Mouse (Mus musculus): ENCODE measurements at regions not wholly inside any gene's neighbourhood (a gene's known extent, or its start where the extent isn't known, plus 50 kb on each side); places are given as distances from the start of the nearest gene placed in this dataset.

- Histone ChIP-seq H3K27ac (ENCODE audit: control insufficient read depth, insufficient read depth, low read length) (no peak overlapping the region), H3K36me3 (ENCODE audit: control insufficient read depth, insufficient read depth, low read length) (no peaks in the 10 kb centered on the region), H3K4me3 (ENCODE audit: control insufficient read depth, insufficient read depth, low read length) (no peak overlapping the region), H3K4me1 (replicated peaks; ENCODE audit: control insufficient read depth, insufficient read depth, low read length) (peaks cover 3% of the 10 kb centered on the region), H3K27me3 (ENCODE audit: control insufficient read depth, insufficient read depth, low read length) (no peaks in the 10 kb centered on the region)
- no peak for DNase-seq
- 40% methylated on average over 9 of the region's 9 CpGs for WGBS
- TF ChIP-seq POLR2A (IDR thresholded peaks at IDR 0.05; ENCODE audit: control insufficient read depth, extremely low read depth, insufficient read depth, low read length, poor library complexity) = no peak
- TF ChIP-seq CTCF (IDR thresholded peaks at IDR 0.05; ENCODE audit: borderline replicate concordance, control insufficient read depth, extremely low read depth, insufficient read depth, low read length, poor library complexity) = no peak
Observed at GRCm38 (mm10) chr3:149280807-149281789, 290.7 kb upstream of the Adgrl2 start.

GRCm38 (mm10) chr3:149279338-149279737, 289.0 kb upstream of the Adgrl2 start:
- H3K36me3 ChIP-seq (ENCODE audit: control insufficient read depth, insufficient read depth, low read length) = no peaks in the 10 kb centered on the region
- DNase-seq = no peak
- H3K27me3 ChIP-seq (ENCODE audit: control insufficient read depth, insufficient read depth, low read length) = no peaks in the 10 kb centered on the region
- H3K4me1 ChIP-seq (replicated peaks; ENCODE audit: control insufficient read depth, insufficient read depth, low read length) = peaks cover 3% of the 10 kb centered on the region
- 94% methylated on average over 6 of the region's 6 CpGs for WGBS
- H3K4me3 ChIP-seq (ENCODE audit: control insufficient read depth, insufficient read depth, low read length) = no peak overlapping the region
- H3K27ac ChIP-seq (ENCODE audit: control insufficient read depth, insufficient read depth, low read length) = no peak overlapping the region
- TF ChIP-seq CTCF (IDR thresholded peaks at IDR 0.05; ENCODE audit: borderline replicate concordance, control insufficient read depth, extremely low read depth, insufficient read depth, low read length, poor library complexity) (no peak), POLR2A (IDR thresholded peaks at IDR 0.05; ENCODE audit: control insufficient read depth, extremely low read depth, insufficient read depth, low read length, poor library complexity) (no peak)

- Histone ChIP-seq H3K27me3 (ENCODE audit: control insufficient read depth, insufficient read depth, low read length) (no peaks in the 10 kb centered on the region), H3K36me3 (ENCODE audit: control insufficient read depth, insufficient read depth, low read length) (no peaks in the 10 kb centered on the region), H3K4me1 (replicated peaks; ENCODE audit: control insufficient read depth, insufficient read depth, low read length) (peaks cover 3% of the 10 kb centered on the region), H3K27ac (ENCODE audit: control insufficient read depth, insufficient read depth, low read length) (no peak overlapping the region), H3K4me3 (ENCODE audit: control insufficient read depth, insufficient read depth, low read length) (no peak overlapping the region)
- no peak for DNase-seq
- 22% methylated on average over 3 of the region's 3 CpGs for WGBS
- TF ChIP-seq POLR2A (IDR thresholded peaks at IDR 0.05; ENCODE audit: control insufficient read depth, extremely low read depth, insufficient read depth, low read length, poor library complexity) = no peak
- no peak for TF ChIP-seq CTCF (IDR thresholded peaks at IDR 0.05; ENCODE audit: borderline replicate concordance, control insufficient read depth, extremely low read depth, insufficient read depth, low read length, poor library complexity)
Observed at GRCm38 (mm10) chr3:149277812-149278211, 287.5 kb upstream of the Adgrl2 start.

- TF ChIP-seq POLR2A (IDR thresholded peaks at IDR 0.05; ENCODE audit: control insufficient read depth, extremely low read depth, insufficient read depth, low read length, poor library complexity) = no peak
- TF ChIP-seq CTCF (IDR thresholded peaks at IDR 0.05; ENCODE audit: borderline replicate concordance, control insufficient read depth, extremely low read depth, insufficient read depth, low read length, poor library complexity) = no peak
- no peak for DNase-seq
- Histone ChIP-seq H3K27ac (ENCODE audit: control insufficient read depth, insufficient read depth, low read length) (no peak overlapping the region), H3K4me1 (replicated peaks; ENCODE audit: control insufficient read depth, insufficient read depth, low read length) (no peaks in the 10 kb centered on the region), H3K36me3 (ENCODE audit: control insufficient read depth, insufficient read depth, low read length) (no peaks in the 10 kb centered on the region), H3K4me3 (ENCODE audit: control insufficient read depth, insufficient read depth, low read length) (no peak overlapping the region), H3K27me3 (ENCODE audit: control insufficient read depth, insufficient read depth, low read length) (no peaks in the 10 kb centered on the region)
- 85% methylated on average over 6 of the region's 6 CpGs for WGBS
Observed at GRCm38 (mm10) chr3:149275478-149276132, 285.2 kb upstream of the Adgrl2 start.

GRCm38 (mm10) chr3:149274987-149275386, 284.6 kb upstream of the Adgrl2 start:
- DNase-seq = no peak
- TF ChIP-seq POLR2A (IDR thresholded peaks at IDR 0.05; ENCODE audit: control insufficient read depth, extremely low read depth, insufficient read depth, low read length, poor library complexity) (no peak), CTCF (IDR thresholded peaks at IDR 0.05; ENCODE audit: borderline replicate concordance, control insufficient read depth, extremely low read depth, insufficient read depth, low read length, poor library complexity) (no peak)
- Histone ChIP-seq H3K27ac (ENCODE audit: control insufficient read depth, insufficient read depth, low read length) (no peak overlapping the region), H3K4me1 (replicated peaks; ENCODE audit: control insufficient read depth, insufficient read depth, low read length) (no peaks in the 10 kb centered on the region), H3K4me3 (ENCODE audit: control insufficient read depth, insufficient read depth, low read length) (no peak overlapping the region), H3K36me3 (ENCODE audit: control insufficient read depth, insufficient read depth, low read length) (no peaks in the 10 kb centered on the region), H3K27me3 (ENCODE audit: control insufficient read depth, insufficient read depth, low read length) (no peaks in the 10 kb centered on the region)
- 91% methylated on average over 5 of the region's 5 CpGs for WGBS

GRCm38 (mm10) chr3:149273993-149274692, 283.8 kb upstream of the Adgrl2 start:
- WGBS = 88% methylated on average over 12 of the region's 12 CpGs
- no peaks in the 10 kb centered on the region for H3K27me3 ChIP-seq (ENCODE audit: control insufficient read depth, insufficient read depth, low read length)
- no peak overlapping the region for H3K4me3 ChIP-seq (ENCODE audit: control insufficient read depth, insufficient read depth, low read length)
- TF ChIP-seq POLR2A (IDR thresholded peaks at IDR 0.05; ENCODE audit: control insufficient read depth, extremely low read depth, insufficient read depth, low read length, poor library complexity) (no peak), CTCF (IDR thresholded peaks at IDR 0.05; ENCODE audit: borderline replicate concordance, control insufficient read depth, extremely low read depth, insufficient read depth, low read length, poor library complexity) (no peak)
- no peak overlapping the region for H3K27ac ChIP-seq (ENCODE audit: control insufficient read depth, insufficient read depth, low read length)
- no peaks in the 10 kb centered on the region for H3K36me3 ChIP-seq (ENCODE audit: control insufficient read depth, insufficient read depth, low read length)
- no peak for DNase-seq
- no peaks in the 10 kb centered on the region for H3K4me1 ChIP-seq (replicated peaks; ENCODE audit: control insufficient read depth, insufficient read depth, low read length)

All from thymus, adult 2 months (tissue).